Mouse (Mus musculus) G1E (cell line): ENCODE data around the gene Zfp493.

Source experiments
- CTCF ChIP-seq: IDR thresholded peaks from 2 replicates; pipeline ENCODE4 v1.5.1; 2012; ENCODE audit warnings: low read depth, low read length, inconsistent platforms, mixed read lengths
- POLR2AphosphoS5 ChIP-seq: IDR thresholded peaks from 2 replicates; pipeline ENCODE4 v1.6.1; 2012; ENCODE audit warnings: low read depth, low read length, inconsistent platforms; ENCODE audit not compliant: insufficient replicate concordance
- TAL1 ChIP-seq: conservative IDR thresholded peaks from 2 replicates; pipeline ENCODE4 v1.6.1; 2012; ENCODE audit warnings: low read depth, low read length, inconsistent platforms, mixed read lengths

- TF ChIP-seq CTCF (no peak), TAL1 (no peak), POLR2AphosphoS5 (no peak)
Measured at GRCm38 (mm10) chr13:67755761-67756160, 23.7 kb upstream of the Zfp493 start.
